Mouse (Mus musculus) mammary gland, adult 2 months (tissue): ENCODE data around the gene Mslnl. TPM values are rescaled to one million over a fixed set of nuclear protein-coding genes. Genes with fewer than 3 reads are reported as not detected.

Experiments
- polyA plus RNA-seq: library from polyadenylated mRNA; depleted of rRNA; stranded (reverse); fragments of >200 nt; gene quantifications from 2 replicates; pipeline ENCODE4 v1.2.3, GENCODE M21; 2012; ENCODE audit warnings: low replicate concordance; rRNA removed

Gene Mslnl
- polyA plus RNA-seq: 0.14 and 0.17 TPM in 2 replicates

DNA sequence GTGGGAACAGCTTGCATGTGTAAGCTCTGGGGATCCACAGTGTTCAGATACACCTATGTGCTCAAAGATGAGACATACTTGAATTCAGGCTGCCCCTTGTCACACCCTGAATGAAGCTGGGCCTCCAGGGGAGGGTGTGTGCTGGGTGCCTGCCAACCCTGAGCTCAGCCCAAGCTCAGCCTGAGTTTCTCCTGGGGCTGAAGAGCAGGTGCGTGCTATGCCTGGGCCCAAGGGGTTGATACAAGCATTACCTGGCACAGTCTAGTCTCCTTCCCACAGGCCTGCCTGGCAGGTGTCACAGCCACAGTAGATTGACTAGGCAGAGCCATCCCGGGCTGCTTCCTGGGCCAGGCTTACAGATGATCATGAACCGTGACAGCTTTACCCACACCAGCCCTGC lies at the start of gene Mslnl:
Mslnl (plus strand) TSS at position 298 of the 400 bp plus-strand sequence.

DNA sequence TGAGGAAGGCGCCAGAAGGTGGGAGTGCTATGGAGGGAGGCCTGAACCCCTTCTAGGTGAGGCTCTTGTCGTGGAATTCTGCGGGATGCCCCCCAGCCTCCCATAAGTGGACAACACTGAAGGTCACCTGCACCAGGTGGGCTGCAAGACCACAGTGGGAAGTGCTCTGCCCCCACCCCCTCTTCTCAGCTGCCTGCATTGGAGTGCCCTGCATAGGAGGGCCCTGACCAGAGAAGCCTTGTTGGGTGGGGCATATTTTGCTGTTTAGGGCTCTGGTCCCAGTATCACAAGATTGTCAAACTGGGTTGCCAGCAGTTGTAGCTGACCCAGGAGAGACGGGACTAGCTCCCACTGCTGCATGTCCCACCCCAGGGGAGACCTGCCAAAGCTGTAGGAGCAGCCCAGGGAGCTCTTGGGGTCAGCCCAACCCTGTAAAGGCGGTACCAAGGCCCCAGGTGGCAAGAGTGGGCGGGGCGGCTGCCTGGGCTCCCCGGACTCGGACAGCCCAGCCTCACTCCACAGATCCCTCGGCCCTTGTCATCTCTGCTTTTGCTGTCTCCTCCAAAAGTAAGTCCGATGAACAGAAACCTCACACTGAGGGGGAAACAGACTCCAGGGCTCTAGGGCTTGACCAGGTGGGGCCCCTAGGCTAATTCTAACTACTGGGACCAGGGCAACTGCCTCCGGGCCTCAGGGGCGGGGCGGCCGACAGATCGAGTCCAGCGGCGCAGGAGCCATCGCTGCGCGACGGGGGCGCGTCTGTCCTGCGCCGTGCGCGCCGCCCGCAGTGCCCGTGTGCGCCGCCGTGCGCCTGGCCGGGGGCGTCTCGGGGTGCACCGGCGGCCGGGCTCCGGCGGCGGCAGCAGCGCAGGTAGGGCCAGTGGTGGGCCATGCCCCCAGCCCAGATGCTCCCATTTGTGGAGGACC lies 18.9 kb upstream of the Mslnl start, which contains the start of gene Gng13:
Gng13 (plus strand) TSS at position 461 of the 927 bp plus-strand sequence.

DNA sequence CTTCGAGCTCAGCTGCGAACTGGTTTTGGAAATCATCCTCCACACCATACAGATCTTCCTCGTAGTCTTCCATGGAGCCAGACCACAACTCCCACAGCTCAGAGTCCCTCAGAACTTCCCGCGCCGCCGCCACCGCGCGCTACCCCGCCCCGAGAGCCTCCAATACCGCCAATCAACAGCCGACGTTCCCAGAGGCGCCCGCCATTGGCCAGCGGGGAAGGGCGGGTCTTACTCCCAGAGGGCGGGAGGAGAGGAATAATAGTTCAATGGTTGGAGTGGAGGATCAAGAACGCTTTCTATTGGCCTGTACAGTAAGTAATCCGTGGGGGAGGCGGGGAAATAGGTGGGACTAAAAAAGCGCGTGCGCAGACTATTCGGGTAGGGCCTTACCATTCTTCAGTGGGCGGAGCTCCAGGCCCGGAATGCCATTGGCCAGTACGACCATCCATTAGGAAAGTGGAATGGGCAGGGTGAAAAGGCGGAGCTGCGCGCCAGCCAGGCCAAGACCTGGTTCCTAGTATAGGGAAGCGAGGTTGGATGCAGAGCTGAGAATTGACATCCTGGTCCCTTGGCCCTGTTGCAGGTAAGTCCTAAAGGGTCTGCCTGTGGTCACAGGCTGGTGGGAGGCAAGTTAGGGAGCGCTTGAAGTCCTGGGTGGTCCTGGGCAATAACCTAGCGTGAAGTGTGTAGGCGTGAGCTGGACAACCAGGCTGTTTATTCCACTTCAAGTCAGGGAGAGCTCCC lies 8.4 kb upstream of the Mslnl start, which contains the start of the genes Chtf18 and Rpusd1:
Chtf18 (minus strand) TSS at position 155 of the 744 bp plus-strand sequence.
Rpusd1 (plus strand) TSS at position 406 of the 744 bp plus-strand sequence.

DNA sequence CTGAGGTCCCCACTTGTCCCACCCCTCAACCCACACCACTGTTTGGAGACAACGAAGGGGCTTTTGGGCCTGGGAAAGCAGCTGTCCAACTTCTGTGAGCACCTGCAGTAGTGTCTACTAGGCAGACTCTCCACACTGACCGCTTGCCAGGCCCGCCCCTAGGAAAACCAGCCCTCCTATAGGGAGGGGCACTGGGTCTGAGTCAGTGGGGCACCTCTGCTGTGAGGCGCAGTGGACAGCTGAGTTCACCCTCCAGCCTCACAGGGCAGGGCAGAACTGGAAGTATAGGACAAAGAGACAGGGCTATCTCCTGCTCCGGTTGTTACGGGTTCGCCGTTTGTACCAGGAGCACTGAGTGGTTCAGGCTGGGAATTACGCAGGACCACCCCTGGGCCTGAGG lies 18.4 kb downstream of the Mslnl start, which contains the start of gene Msln:
Msln (minus strand) TSS at position 138 of the 400 bp plus-strand sequence.

DNA sequence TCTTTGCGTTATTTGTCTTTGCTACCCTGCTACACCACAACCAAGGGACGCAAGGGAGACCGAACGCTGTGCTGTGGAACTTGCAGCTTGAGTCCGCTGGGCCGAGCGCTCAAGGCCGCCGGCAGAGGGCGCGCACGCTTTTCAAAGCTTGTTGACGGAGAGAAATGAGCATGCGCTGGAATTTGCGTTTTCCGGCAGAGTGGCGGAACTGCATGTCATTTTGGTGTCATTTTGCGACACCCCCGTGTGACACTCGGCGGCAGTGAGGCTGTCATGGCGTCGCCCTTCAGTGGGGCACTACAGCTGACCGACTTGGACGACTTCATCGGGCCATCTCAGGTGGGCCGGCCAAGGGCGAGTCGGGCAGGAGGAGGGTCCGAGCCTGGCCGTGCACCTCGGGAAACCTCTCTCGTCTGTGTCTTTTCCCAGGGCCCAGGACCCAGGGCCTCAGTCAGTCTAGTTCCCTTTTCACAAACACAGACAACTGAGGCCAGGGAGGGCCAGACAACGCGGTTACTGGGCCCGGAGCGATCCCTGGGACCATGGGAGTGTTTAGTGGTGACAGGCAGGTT lies 37.8 kb downstream of the Mslnl start, which contains the start of gene Narfl:
Narfl (plus strand) TSS at position 228 of the 572 bp plus-strand sequence.

DNA sequence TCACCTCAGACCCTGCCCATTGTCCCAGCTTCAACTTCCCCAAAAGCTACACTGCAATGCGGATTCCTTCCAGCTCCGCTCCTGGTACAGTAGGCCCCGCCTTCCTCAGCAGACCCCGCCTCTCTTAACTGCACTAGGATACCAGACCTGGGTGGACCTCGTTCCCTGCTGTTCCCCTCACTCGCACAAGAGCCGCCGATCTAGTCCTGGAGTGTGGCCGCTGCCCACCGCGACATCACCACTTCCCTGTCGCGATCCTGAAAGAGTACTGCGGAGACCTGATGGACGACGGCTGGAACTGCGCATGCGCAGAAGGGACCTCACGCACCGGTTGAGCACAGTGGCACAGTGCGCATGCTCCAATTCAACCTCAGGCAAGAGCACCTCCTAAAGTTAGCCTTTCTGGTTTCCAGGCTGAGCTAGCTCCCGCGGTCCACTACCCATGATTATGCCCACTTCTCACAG lies 49.5 kb downstream of the Mslnl start, which contains the start of gene Haghl:
Haghl (minus strand) TSS at position 393 of the 465 bp plus-strand sequence.

DNA sequence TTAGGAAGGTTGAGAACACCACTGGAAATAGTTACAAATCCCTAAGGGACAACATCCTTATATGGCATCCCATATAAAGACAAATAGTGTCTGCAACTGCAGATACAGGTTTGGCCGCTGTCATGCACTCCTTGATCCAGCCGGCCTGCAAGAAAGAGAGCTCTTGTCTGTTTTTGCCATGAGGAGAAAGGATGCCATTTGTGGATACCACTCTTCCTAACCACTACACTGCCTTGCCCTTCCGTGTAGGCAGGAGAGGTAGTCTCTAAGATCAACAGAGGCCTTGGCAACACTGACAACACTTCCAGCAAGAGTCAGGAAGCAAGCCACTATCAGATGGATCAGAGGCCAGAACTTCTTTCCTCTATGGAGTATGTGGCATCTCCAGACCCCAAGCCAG lies 50.4 kb downstream of the Mslnl start, which contains the start of gene Ccdc78:
Ccdc78 (plus strand) TSS at position 301 of the 400 bp plus-strand sequence.

DNA sequence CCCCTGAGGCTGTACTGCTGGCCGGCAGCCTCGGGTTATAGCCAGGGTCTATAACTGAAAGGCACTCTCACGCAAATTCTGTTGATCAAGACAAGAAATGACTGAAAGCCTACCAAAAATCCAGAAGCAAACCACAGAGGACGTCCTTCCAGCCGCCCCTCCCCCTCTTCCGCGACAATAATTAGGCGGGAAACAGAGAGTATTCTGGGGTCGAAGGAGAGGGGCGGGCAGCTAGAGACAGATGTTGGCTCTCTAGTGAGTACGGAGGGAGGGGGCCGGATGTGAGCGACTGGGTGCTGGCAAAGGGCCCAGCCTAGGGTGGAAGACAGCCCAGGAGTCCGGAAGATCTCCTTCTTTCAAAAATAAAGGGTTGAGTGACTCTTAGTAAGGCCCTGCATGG lies 56.8 kb downstream of the Mslnl start, which contains the start of gene Fam173a:
Fam173a (minus strand) TSS at position 287 of the 400 bp plus-strand sequence.

DNA sequence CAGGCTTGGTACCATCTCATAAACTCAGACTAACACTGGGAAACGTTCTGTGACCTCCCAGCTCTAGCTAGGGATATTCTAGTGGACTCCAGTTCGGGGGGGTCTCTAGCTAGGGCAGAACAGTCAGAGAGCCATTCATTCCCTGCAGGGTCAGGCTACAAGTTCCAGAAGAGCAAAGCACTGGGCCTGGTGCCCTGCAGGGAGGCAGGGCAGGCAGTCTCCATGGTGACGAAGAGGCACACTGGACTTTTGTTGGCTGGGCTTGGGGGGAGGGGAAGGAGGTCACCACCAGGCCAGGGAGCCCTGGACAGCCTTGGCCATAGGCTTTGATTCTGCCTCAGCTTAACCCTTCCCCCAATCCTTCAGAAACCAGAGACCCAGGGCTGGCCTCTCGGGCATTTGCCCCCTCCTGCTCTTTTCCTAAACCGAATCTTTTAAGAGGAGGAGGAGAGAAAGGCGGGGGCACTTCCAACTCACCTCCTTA lies 59.8 kb downstream of the Mslnl start, which contains the start of gene AC134908.4:
AC134908.4 (minus strand) TSS at position 51 of the 484 bp plus-strand sequence.

DNA sequence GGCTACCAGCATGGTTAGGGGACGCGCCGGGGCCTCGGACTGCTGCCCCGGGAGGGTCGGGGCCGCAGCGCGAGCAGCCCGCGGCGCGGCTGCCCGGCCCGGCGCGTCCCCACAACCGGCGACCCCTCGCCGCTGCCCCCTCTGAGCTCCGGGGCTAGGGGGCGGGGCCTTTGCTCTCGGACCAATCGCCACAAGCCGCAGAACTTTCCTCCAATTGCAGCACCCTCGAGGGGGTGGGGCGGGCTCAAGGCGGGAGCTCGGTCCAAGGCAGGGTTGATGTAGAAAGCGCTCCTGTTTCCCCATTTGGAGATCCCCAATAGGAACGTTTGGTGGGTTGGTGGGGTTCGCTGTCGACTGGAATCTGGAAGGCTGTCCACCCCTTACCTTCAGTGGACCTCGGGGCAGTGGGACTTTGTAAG lies 61.1 kb downstream of the Mslnl start, which contains the start of gene Metrn:
Metrn (minus strand) TSS at position 186 of the 419 bp plus-strand sequence.

Other genes starting within 250 kb of the Mslnl start
- gene Sstr5, start 238.8 kb upstream of the Mslnl start, polyA plus RNA-seq: not detected in 2 replicates
- gene Sox8, start 165.4 kb upstream of the Mslnl start, polyA plus RNA-seq: 2.3 and 3.2 TPM in 2 replicates
- 25.5 and 38.9 TPM in 2 replicates for gene Lmf1, start 157.0 kb upstream of the Mslnl start, polyA plus RNA-seq
- not detected in 2 replicates for gene Gng13, start 18.9 kb upstream of the Mslnl start, polyA plus RNA-seq
- gene Chtf18, start 8.6 kb upstream of the Mslnl start, polyA plus RNA-seq: 4.7 and 6.1 TPM in 2 replicates
- 41.7 and 54.2 TPM in 2 replicates for gene Rpusd1, start 8.4 kb upstream of the Mslnl start, polyA plus RNA-seq
- gene Msln, start 18.3 kb downstream of the Mslnl start, polyA plus RNA-seq: 0.10 and 0.33 TPM in 2 replicates
- 20.4 and 28.7 TPM in 2 replicates for gene Narfl, start 37.7 kb downstream of the Mslnl start, polyA plus RNA-seq
- gene Haghl, start 49.6 kb downstream of the Mslnl start, polyA plus RNA-seq: 36.0 and 41.6 TPM in 2 replicates
- gene Ccdc78, start 50.5 kb downstream of the Mslnl start, polyA plus RNA-seq: not detected in 2 replicates
- gene Fam173a, start 56.9 kb downstream of the Mslnl start, polyA plus RNA-seq: 114 and 133 TPM in 2 replicates
- gene AC134908.4, start 59.6 kb downstream of the Mslnl start, polyA plus RNA-seq: 0.88 TPM in 1 of 2 replicates, not detected in the other
- gene Metrn, start 61.1 kb downstream of the Mslnl start, polyA plus RNA-seq: 35.1 and 74.2 TPM in 2 replicates
- gene Fbxl16, start 73.0 kb downstream of the Mslnl start, polyA plus RNA-seq: 0.97 and 1.1 TPM in 2 replicates
- gene Wdr24, start 87.6 kb downstream of the Mslnl start, polyA plus RNA-seq: 41.0 and 41.4 TPM in 2 replicates
- 56.2 and 97.4 TPM in 2 replicates for gene Jmjd8, start 92.8 kb downstream of the Mslnl start, polyA plus RNA-seq
- gene Stub1, start 97.4 kb downstream of the Mslnl start, polyA plus RNA-seq: 122 and 125 TPM in 2 replicates
- gene Rhbdl1, start 101.3 kb downstream of the Mslnl start, polyA plus RNA-seq: 44.8 and 79.9 TPM in 2 replicates
- 63.0 and 78.8 TPM in 2 replicates for gene Gm20683, start 105.7 kb downstream of the Mslnl start, polyA plus RNA-seq
- gene Rhot2, start 108.8 kb downstream of the Mslnl start, polyA plus RNA-seq: 85.6 and 87.3 TPM in 2 replicates
- 34.5 and 41.1 TPM in 2 replicates for gene Wdr90, start 125.5 kb downstream of the Mslnl start, polyA plus RNA-seq
- gene Mcrip2, start 132.7 kb downstream of the Mslnl start, polyA plus RNA-seq: 102 and 244 TPM in 2 replicates
- 71.6 and 142 TPM in 2 replicates for gene Mettl26, start 139.0 kb downstream of the Mslnl start, polyA plus RNA-seq
- gene Wfikkn1, start 144.8 kb downstream of the Mslnl start, polyA plus RNA-seq: 0.98 and 1.3 TPM in 2 replicates
- 36.1 and 46.6 TPM in 2 replicates for gene Rab40c, start 183.7 kb downstream of the Mslnl start, polyA plus RNA-seq
- gene Pigq, start 208.9 kb downstream of the Mslnl start, polyA plus RNA-seq: 132 and 209 TPM in 2 replicates
- not detected in 2 replicates for gene Nhlrc4, start 208.9 kb downstream of the Mslnl start, polyA plus RNA-seq
- 0.05 TPM in 1 of 2 replicates, not detected in the other for gene A930017K11Rik, start 216.5 kb downstream of the Mslnl start, polyA plus RNA-seq
- 36.5 and 53.9 TPM in 2 replicates for gene Capn15, start 249.8 kb downstream of the Mslnl start, polyA plus RNA-seq